Mouse (Mus musculus) liver, adult 2 months (tissue): Measurements from ENCODE around the gene Cnp.

Source experiments
- CTCF ChIP-seq: fragments of 200-500 bp; IDR thresholded peaks from 2 replicates; pipeline ENCODE4 v1.5.1; 2011; ENCODE audit warnings: low read depth, low read length, control low read depth
- POLR2A ChIP-seq: fragments of 200-500 bp; IDR thresholded peaks from 2 replicates; pipeline ENCODE4 v1.6.1; 2011; ENCODE audit warnings: low read length, control low read depth; ENCODE audit not compliant: insufficient read depth; ENCODE audit errors: extremely low read depth

GRCm38 (mm10) chr11:100619982-100620381 lies 45.3 kb downstream of the Cnp start, which contains the start of gene Dnajc7:
- no peak for TF ChIP-seq CTCF
- no peak for TF ChIP-seq POLR2A
